Mouse (Mus musculus) CH12.LX (cell line): Measurements from ENCODE around the gene Exosc2. TPM values are rescaled to one million over a fixed set of nuclear protein-coding genes. Genes with fewer than 3 reads are reported as not detected.

Source experiments
- DNase-seq: peaks from one replicate; pipeline ENCODE4 v3.0.0-alpha.2; 2013; ENCODE audit errors: extremely low read depth
- H3K27ac ChIP-seq: 2 replicates; pipeline ENCODE4 v1.5.1; 2012; ENCODE audit warnings: low read depth, mild to moderate bottlenecking, control low read depth, moderate library complexity; ENCODE audit not compliant: insufficient read depth
- H3K27me3 ChIP-seq: replicated peaks from 2 replicates; pipeline ENCODE3; 2012; ENCODE audit warnings: inconsistent platforms
- H3K36me3 ChIP-seq, 2 experiments: replicated peaks in 1 of 2; 2 replicates each; pipeline versions ENCODE3 to v1.6.1; 2012; ENCODE audit warnings: inconsistent platforms in 1 of 2, low read length in 1 of 2, mild to moderate bottlenecking in 1 of 2, mixed read lengths in 1 of 2, moderate library complexity in 1 of 2; ENCODE audit not compliant: control insufficient read depth in 1 of 2, insufficient read depth in 1 of 2
- H3K4me1 ChIP-seq, 2 experiments: 2 replicates each; pipeline ENCODE4 v1.6.1; 2012; ENCODE audit warnings: inconsistent platforms in 1 of 2, moderate library complexity in 1 of 2; ENCODE audit not compliant: insufficient read depth in 2 of 2, control insufficient read depth in 1 of 2
- H3K4me2 ChIP-seq: 2 replicates; pipeline ENCODE4 v1.6.1; 2012; ENCODE audit warnings: low read depth, mild to moderate bottlenecking, control low read depth; ENCODE audit not compliant: poor library complexity, insufficient read depth, severe bottlenecking
- H3K4me3 ChIP-seq, 3 experiments: fragments of 150-350 bp in 1 of 3; sonication (generic) in 1 of 3; replicated peaks in 1 of 3; 2 replicates each; pipeline versions ENCODE3 to v1.5.1; 2011 to 2012; ENCODE audit warnings: low read depth in 2 of 3, low read length in 2 of 3, mild to moderate bottlenecking in 2 of 3, moderate library complexity in 2 of 3, control low read depth in 1 of 3, improper control_type of control experiment in 1 of 3, inconsistent platforms in 1 of 3, mixed read lengths in 1 of 3; ENCODE audit not compliant: poor library complexity in 1 of 3
- H3K79me2 ChIP-seq: replicated peaks from 2 replicates; pipeline ENCODE4 v1.6.1; 2012; ENCODE audit warnings: mild to moderate bottlenecking, moderate library complexity; ENCODE audit not compliant: control insufficient read depth, poor library complexity, insufficient read depth, severe bottlenecking; ENCODE audit errors: extremely low read depth
- H3K9ac ChIP-seq: 2 replicates; pipeline ENCODE4 v1.6.1; 2012; ENCODE audit warnings: low read depth, mild to moderate bottlenecking, control low read depth, moderate library complexity; ENCODE audit not compliant: insufficient read depth
- H3K9me3 ChIP-seq: replicated peaks from 2 replicates; pipeline ENCODE3; 2012; ENCODE audit warnings: low read length, inconsistent platforms, mixed read lengths
- BHLHE40 ChIP-seq: IDR thresholded peaks from 2 replicates; pipeline ENCODE4 v1.6.1; 2011; ENCODE audit warnings: mild to moderate bottlenecking, low read depth, low read length, improper control_type of control experiment
- CHD1 ChIP-seq: IDR thresholded peaks from 2 replicates; pipeline ENCODE4 v1.6.1; 2012; ENCODE audit warnings: low read depth, low read length, improper control_type of control experiment, inconsistent platforms
- CTCF ChIP-seq, 2 experiments: IDR thresholded peaks in 1 of 2; conservative IDR thresholded peaks in 1 of 2; 2 replicates each; pipeline ENCODE4 v1.5.1; 2011 to 2012; ENCODE audit warnings: low read depth in 2 of 2, low read length in 2 of 2, improper control_type of control experiment in 1 of 2, inconsistent platforms in 1 of 2, mild to moderate bottlenecking in 1 of 2, moderate library complexity in 1 of 2
- EP300 ChIP-seq: IDR thresholded peaks from 2 replicates; pipeline ENCODE4 v1.6.1; 2011; ENCODE audit warnings: low read length, improper control_type of control experiment
- GABPA ChIP-seq: IDR thresholded peaks from 2 replicates; pipeline ENCODE4 v1.6.1; 2012; ENCODE audit warnings: low read depth, low read length, improper control_type of control experiment, inconsistent platforms; ENCODE audit not compliant: insufficient replicate concordance
- RCOR1 ChIP-seq: conservative IDR thresholded peaks from 2 replicates; pipeline ENCODE4 v1.6.1; 2012; ENCODE audit warnings: low read depth, mild to moderate bottlenecking, inconsistent platforms, low read length, improper control_type of control experiment
- UBTF ChIP-seq: IDR thresholded peaks from 2 replicates; pipeline ENCODE4 v1.6.1; 2012; ENCODE audit warnings: low read depth, mild to moderate bottlenecking, inconsistent platforms, low read length, improper control_type of control experiment, moderate library complexity
- ZC3H11A ChIP-seq: IDR thresholded peaks from 2 replicates; pipeline ENCODE4 v1.6.1; 2012; ENCODE audit warnings: low read depth, mild to moderate bottlenecking, inconsistent platforms, low read length, improper control_type of control experiment
- ZNF384 ChIP-seq: IDR thresholded peaks from 2 replicates; pipeline ENCODE4 v1.6.1; 2012; ENCODE audit warnings: low read depth, low read length, improper control_type of control experiment, inconsistent platforms
- dilution Hi-C: fragments of 300-500 bp; cut with MboI; formaldehyde crosslinking; loops from 2 replicates; pipeline ENCODE4 v1.14.3; 2020; ENCODE audit warnings: low sequenced_read_pairs; ENCODE audit not compliant: extremely low pct_unique_long_range_greater_than_20kb, extremely low pct_ligation_motif_present
- in situ Hi-C: fragments of 300-500 bp; cut with MboI; formaldehyde crosslinking; loops from 3 replicates; pipeline ENCODE4 v1.14.3; 2019; ENCODE audit warnings: low sequenced_read_pairs, low pct_ligation_motif_present, low pct_unique_long_range_greater_than_20kb, mixed read lengths
- polyA plus RNA-seq: library from polyadenylated mRNA; unstranded; fragments of >175 nt; gene quantifications from 2 replicates; pipeline ENCODE4 v1.2.1, GENCODE M21; 2012; ENCODE audit warnings: low read depth; ENCODE audit not compliant: insufficient read length
- total RNA-seq, 2 experiments: library from RNA; depleted of rRNA; stranded (reverse); fragments of 300-350 nt in 1 of 2; fragments of >200 nt in 1 of 2; gene quantifications; 2 replicates each; pipeline ENCODE4 v1.2.3; 2012 to 2014

The Exosc2 gene
- total and polyA plus RNA-seq, 3 experiments = 104 to 167 (median 110) TPM

DNA sequence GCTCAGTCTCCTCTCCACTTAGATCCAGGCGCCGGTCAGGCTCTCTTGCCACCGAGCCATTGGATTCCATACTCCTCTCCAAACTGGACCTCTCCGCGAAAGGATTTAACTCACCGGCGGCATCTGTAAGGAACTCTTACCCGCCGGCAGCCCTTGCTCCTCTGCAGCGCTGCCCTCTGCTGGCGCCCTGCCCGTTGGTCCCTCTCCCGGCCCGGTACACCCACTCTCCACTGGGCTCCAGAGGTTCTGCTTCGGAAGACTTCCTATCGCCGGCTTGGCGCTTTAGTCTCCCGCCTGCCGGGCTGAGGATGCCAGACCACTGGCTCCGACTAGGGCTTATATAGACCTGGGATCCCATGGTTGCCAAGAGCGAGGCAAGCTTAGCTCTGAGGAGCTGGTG, 32.7 kb upstream of the Exosc2 start:
- no peaks in the 10 kb centered on the region for H3K4me1 ChIP-seq
- dilution Hi-C loops = no loop called here
- DNase-seq = no peak

DNA sequence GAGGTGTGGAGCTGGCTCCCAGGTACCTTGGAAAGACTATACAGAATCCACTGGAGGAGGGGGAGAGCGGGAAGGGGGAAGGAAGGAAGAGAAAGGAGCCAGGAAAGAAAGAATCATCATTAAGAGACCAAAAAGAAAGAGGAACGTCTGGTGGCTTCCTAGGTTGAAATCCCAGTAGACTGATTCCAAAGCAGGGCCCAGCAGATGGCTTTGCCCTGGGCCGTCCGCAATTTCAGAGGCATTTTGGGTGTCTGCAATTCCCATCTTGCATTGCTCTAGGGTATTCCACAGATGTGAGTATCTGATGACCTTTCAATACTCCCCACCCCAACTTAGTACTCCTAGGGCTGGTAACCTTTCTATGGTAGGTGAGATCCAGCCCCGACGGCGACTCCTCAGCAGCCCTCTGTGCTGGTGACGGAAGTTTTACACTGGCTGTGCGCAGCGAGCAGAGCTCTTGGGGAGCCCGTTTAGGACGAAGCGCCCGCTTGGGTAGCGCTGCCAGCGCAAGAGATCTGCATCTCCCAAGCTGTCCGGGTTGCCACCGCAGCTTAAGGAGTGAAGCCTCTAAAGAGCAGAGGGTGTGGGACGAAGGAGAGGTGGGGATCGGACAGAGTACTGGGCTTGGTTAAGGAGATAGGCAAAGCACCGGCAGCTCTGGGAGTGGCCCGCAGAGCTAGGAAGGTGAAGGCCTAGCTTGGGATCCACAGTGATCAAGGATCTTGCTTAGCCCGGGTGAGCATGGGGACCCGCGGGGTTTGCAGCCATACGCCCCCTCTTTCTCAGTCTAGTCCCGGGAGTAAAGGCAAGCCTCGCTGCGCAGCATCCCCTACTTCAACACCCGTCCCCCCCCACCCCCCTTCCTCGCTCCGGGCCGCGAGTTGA, 31.7 kb upstream of the Exosc2 start:
- DNase-seq = no peak
- Histone ChIP-seq H3K9me3 (peaks cover 54% of the 10 kb centered on the region), H3K9ac (no peak overlapping the region), H3K27me3 (peaks cover 15% of the 10 kb centered on the region), H3K4me1 (no peaks in the 10 kb centered on the region), H3K4me2 (no peak overlapping the region), H3K27ac (no peak overlapping the region), H3K4me3 (no peak overlapping the region)
- in situ Hi-C loops = no loop called here
- no peak for TF ChIP-seq RCOR1
- TF ChIP-seq CHD1 = no peak
- no peak for TF ChIP-seq GABPA
- no peak for TF ChIP-seq ZC3H11A
- TF ChIP-seq ZNF384 = no peak
- TF ChIP-seq, all 38 proteins: peak for 0
- H3K79me2 ChIP-seq = no peaks in the 10 kb centered on the region
- H3K36me3 ChIP-seq = no peaks in the 10 kb centered on the region
- dilution Hi-C loops = no loop called here

More for the DNA sequence above, 32.7 kb upstream of the Exosc2 start:
- Histone ChIP-seq H3K79me2 (no peaks in the 10 kb centered on the region), H3K4me3 (no peak overlapping the region), H3K9me3 (peaks cover 54% of the 10 kb centered on the region), H3K36me3 (no peaks in the 10 kb centered on the region)
- no peak for TF ChIP-seq UBTF
- 0 out of 4 replicates have a peak, but pooled peaks of 1 of the 2 experiments have one; percentile 15 for TF ChIP-seq CTCF (conservative IDR thresholded peaks at IDR 0.05 in 1 of 2, IDR thresholded peaks at IDR 0.05 in 1 of 2; ENCODE audit: low read depth in 2 of 2, low read length in 2 of 2)
- TF ChIP-seq, all 38 proteins: peak for 1
- Histone ChIP-seq H3K27me3 (peaks cover 8% of the 10 kb centered on the region), H3K27ac (no peak overlapping the region), H3K4me2 (no peak overlapping the region), H3K9ac (no peak overlapping the region)
- in situ Hi-C loops = no loop called here

DNA sequence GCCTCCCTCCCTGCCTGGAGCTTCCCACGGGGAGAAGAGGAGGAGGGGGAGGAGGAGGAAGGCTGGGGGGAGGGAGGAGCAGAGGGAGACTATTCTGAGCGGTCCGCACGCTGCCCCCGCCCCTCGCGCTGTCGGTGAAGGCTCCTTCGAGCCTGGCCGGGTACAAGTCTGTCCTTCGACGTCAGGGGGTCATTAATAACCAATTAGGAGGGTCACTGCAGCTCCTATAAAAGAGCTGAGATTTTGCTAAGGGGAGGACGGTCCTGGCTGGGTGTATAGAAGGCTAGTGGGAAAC, 31.1 kb upstream of the Exosc2 start:
- peaks cover 16% of the 10 kb centered on the region for H3K27me3 ChIP-seq
- dilution Hi-C loops = no loop called here
- H3K9me3 ChIP-seq = peaks cover 54% of the 10 kb centered on the region
- no peak for DNase-seq
- in situ Hi-C loops = no loop called here
- no peaks in the 10 kb centered on the region for H3K79me2 ChIP-seq
- no peak for TF ChIP-seq EP300
- no peak for TF ChIP-seq BHLHE40
- TF ChIP-seq, all 38 proteins: peak for 0
- no peaks in the 10 kb centered on the region for H3K36me3 ChIP-seq
- H3K4me3 ChIP-seq = no peak overlapping the region
- H3K27ac ChIP-seq = no peak overlapping the region
- no peaks in the 10 kb centered on the region for H3K4me1 ChIP-seq
- no peak overlapping the region for H3K4me2 ChIP-seq
- H3K9ac ChIP-seq = no peak overlapping the region
